Mouse (Mus musculus) liver, adult 2 months (tissue): ENCODE data around the gene Spg21.

Source experiments
- CTCF ChIP-seq: fragments of 200-500 bp; IDR thresholded peaks from 2 replicates; pipeline ENCODE4 v1.5.1; 2011; ENCODE audit warnings: low read depth, low read length, control low read depth
- POLR2A ChIP-seq: fragments of 200-500 bp; IDR thresholded peaks from 2 replicates; pipeline ENCODE4 v1.6.1; 2011; ENCODE audit warnings: low read length, control low read depth; ENCODE audit not compliant: insufficient read depth; ENCODE audit errors: extremely low read depth

DNA sequence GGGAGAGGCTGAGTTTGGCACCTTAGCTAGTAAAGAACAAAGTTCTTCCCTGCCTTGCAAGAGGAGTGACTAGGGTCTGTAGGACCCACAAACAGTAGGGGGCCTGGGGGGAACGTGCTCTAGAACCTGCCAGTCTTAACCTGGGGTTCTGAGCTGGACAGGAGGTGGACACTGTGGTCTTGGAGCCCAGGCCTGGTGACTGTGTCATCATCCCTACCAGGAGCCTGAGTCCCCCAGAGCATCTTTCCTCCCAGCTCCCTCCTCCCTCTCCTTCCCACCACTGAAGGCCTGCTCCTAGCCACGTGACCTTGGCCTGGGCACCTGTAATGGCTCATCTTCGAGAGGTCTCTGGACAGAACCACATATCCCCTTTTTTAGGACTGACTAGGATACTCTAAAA, 73.4 kb downstream of the Spg21 start:
- TF ChIP-seq CTCF, result no peak
- TF ChIP-seq POLR2A, result no peak
